Mouse (Mus musculus) stomach, embryonic 14.5 days (tissue): ENCODE measurements around the gene Apom. TPM values are rescaled to one million over a fixed set of nuclear protein-coding genes. Genes with fewer than 3 reads are reported as not detected.

Source experiments
- ATAC-seq: fragments of 200-750 bp; cut with Nextera tagmentation; 2 replicates; pipeline ENCODE4 v1.8.0; 2017; ENCODE audit warnings: low read depth, moderate TSS enrichment; ENCODE audit not compliant: insufficient number of reproducible peaks, insufficient read depth, low FRiP score
- H3K27ac ChIP-seq: fragments of 300-500 bp; sonication (generic); 2 replicates; pipeline ENCODE4 v1.5.1; 2014; ENCODE audit warnings: mild to moderate bottlenecking, low read length, moderate library complexity, mixed read lengths
- H3K27me3 ChIP-seq: fragments of 300-500 bp; sonication (generic); 2 replicates; pipeline ENCODE4 v1.6.1; 2014; ENCODE audit warnings: low read length, control low read depth, mixed read lengths; ENCODE audit not compliant: control insufficient read depth, insufficient read depth
- H3K36me3 ChIP-seq: fragments of 300-500 bp; sonication (generic); 2 replicates; pipeline ENCODE4 v1.6.1; 2014; ENCODE audit warnings: mild to moderate bottlenecking, control low read depth, low read length, moderate library complexity, mixed read lengths; ENCODE audit not compliant: control insufficient read depth, insufficient read depth
- H3K4me1 ChIP-seq: fragments of 300-500 bp; sonication (generic); 2 replicates; pipeline ENCODE4 v1.6.1; 2014; ENCODE audit warnings: low read length, control low read depth, mixed read lengths; ENCODE audit not compliant: control insufficient read depth, insufficient read depth
- H3K4me2 ChIP-seq: fragments of 300-500 bp; sonication (generic); replicated peaks from 2 replicates; pipeline ENCODE4 v1.6.1; 2014; ENCODE audit warnings: low read depth, low read length, control low read depth
- H3K4me3 ChIP-seq: fragments of 300-500 bp; sonication (generic); 2 replicates; pipeline ENCODE4 v1.5.1; 2014; ENCODE audit warnings: low read depth, low read length, control low read depth
- H3K9ac ChIP-seq: fragments of 300-500 bp; sonication (generic); replicated peaks from 2 replicates; pipeline ENCODE4 v1.6.1; 2014; ENCODE audit warnings: low read depth, mild to moderate bottlenecking, control low read depth, low read length, moderate library complexity, mixed read lengths
- H3K9me3 ChIP-seq: fragments of 300-500 bp; sonication (generic); 2 replicates; pipeline ENCODE4 v1.6.1; 2016; ENCODE audit warnings: low read depth, low read length, control low read depth; ENCODE audit not compliant: control insufficient read depth
- WGBS: fragments of 180-500 bp; shearing (Covaris S2); extraction: QIAGEN DNeasy Blood & Tissue Kit; methylation state at CpG from one replicate; pipeline ENCODE4 v1.1.7; 2014; 5-methylcytosine and 5-hydroxymethylcytosine counted together
- polyA plus RNA-seq: library from polyadenylated mRNA; unstranded; fragments of >200 nt; fragmentation: Nextera tagmentation; extraction: Ambion mirVana; gene quantifications from 2 replicates; pipeline ENCODE4 v1.2.1, GENCODE M21; 2014

Apom gene
- polyA plus RNA-seq, 1 experiment from 2014 or later, result 0.75 TPM

GRCm38 (mm10) chr17:35090166-35090932 is 41.5 kb downstream of the Apom start:
- no peak for ATAC-seq
- H3K9ac ChIP-seq, result peak overlapping the region; percentile 77; the same call in 1 of the 2 replicates
- peaks cover 10% of the 10 kb centered on the region for H3K4me1 ChIP-seq
- peaks cover 31% of the 10 kb centered on the region for H3K36me3 ChIP-seq
- no peaks in the 10 kb centered on the region for H3K9me3 ChIP-seq
- peak overlapping the region; percentile 54 for H3K4me3 ChIP-seq
- peak overlapping the region; percentile 92; the same call in 1 of the 2 replicates for H3K27ac ChIP-seq
- 61% methylated on average over 8 of the region's 8 CpGs for WGBS
- no peaks in the 10 kb centered on the region for H3K27me3 ChIP-seq
- peak overlapping the region; percentile 52 for H3K4me2 ChIP-seq

GRCm38 (mm10) chr17:35088825-35089644 is 42.8 kb downstream of the Apom start, which contains the start of gene Abhd16a:
Abhd16a (plus strand) TSS chr17:35089263.
- peaks cover 10% of the 10 kb centered on the region for H3K4me1 ChIP-seq
- H3K9me3 ChIP-seq, result no peaks in the 10 kb centered on the region
- ATAC-seq, result peak; percentile 96
- WGBS, result 3% methylated on average over 67 of the region's 67 CpGs
- H3K27me3 ChIP-seq, result no peaks in the 10 kb centered on the region
- peak within 1 kb of the TSS; percentile 54 for H3K4me3 ChIP-seq
- peak within 1 kb of the TSS; percentile 77 for H3K9ac ChIP-seq
- H3K4me2 ChIP-seq, result peak within 1 kb of the TSS; percentile 52
- peak within 1 kb of the TSS; percentile 92 for H3K27ac ChIP-seq
- H3K36me3 ChIP-seq, result peaks cover 21% of the 10 kb centered on the region

GRCm38 (mm10) chr17:35088151-35088550 is 43.7 kb downstream of the Apom start:
- H3K4me1 ChIP-seq, result peaks cover 10% of the 10 kb centered on the region
- no peaks in the 10 kb centered on the region for H3K27me3 ChIP-seq
- 43% methylated on average over 2 of the region's 2 CpGs for WGBS
- peaks cover 16% of the 10 kb centered on the region for H3K36me3 ChIP-seq
- no peak overlapping the region for H3K9ac ChIP-seq
- no peak overlapping the region for H3K4me3 ChIP-seq
- ATAC-seq, result no peak
- no peaks in the 10 kb centered on the region for H3K9me3 ChIP-seq
- no peak overlapping the region for H3K27ac ChIP-seq
- no peak overlapping the region for H3K4me2 ChIP-seq

GRCm38 (mm10) chr17:35085208-35085865 is 46.5 kb downstream of the Apom start, which contains the start of gene Ly6g6f:
Ly6g6f (minus strand) TSS chr17:35085610.
- H3K4me3 ChIP-seq, result no peak within 1 kb of the TSS
- peaks cover 5% of the 10 kb centered on the region for H3K4me1 ChIP-seq
- no peaks in the 10 kb centered on the region; the same call in 1 of the 2 replicates for H3K36me3 ChIP-seq
- WGBS, result 63% methylated on average over 7 of the region's 7 CpGs
- H3K9me3 ChIP-seq, result no peaks in the 10 kb centered on the region
- no peak within 1 kb of the TSS for H3K27ac ChIP-seq
- ATAC-seq, result no peak
- no peaks in the 10 kb centered on the region for H3K27me3 ChIP-seq
- no peak within 1 kb of the TSS for H3K4me2 ChIP-seq
- no peak within 1 kb of the TSS for H3K9ac ChIP-seq

GRCm38 (mm10) chr17:35083929-35084497 is 47.8 kb downstream of the Apom start:
- Histone ChIP-seq H3K27ac (no peak overlapping the region), H3K4me3 (no peak overlapping the region), H3K27me3 (no peaks in the 10 kb centered on the region), H3K4me1 (no peaks in the 10 kb centered on the region), H3K36me3 (no peaks in the 10 kb centered on the region), H3K4me2 (no peak overlapping the region), H3K9ac (no peak overlapping the region), H3K9me3 (no peaks in the 10 kb centered on the region)
- WGBS, result 79% methylated on average over 3 of the region's 3 CpGs
- no peak for ATAC-seq

- Histone ChIP-seq H3K9ac (no peak overlapping the region), H3K4me1 (no peaks in the 10 kb centered on the region), H3K27ac (no peak overlapping the region), H3K36me3 (no peaks in the 10 kb centered on the region), H3K27me3 (no peaks in the 10 kb centered on the region), H3K9me3 (no peaks in the 10 kb centered on the region), H3K4me3 (no peak overlapping the region), H3K4me2 (no peak overlapping the region)
- ATAC-seq, result no peak
- WGBS, result 81% methylated on average over 16 of the region's 16 CpGs
These were observed 48.8 kb downstream of the Apom start for GRCm38 (mm10) chr17:35082841-35083576.

GRCm38 (mm10) chr17:35080710-35081109 is 51.1 kb downstream of the Apom start:
- no peaks in the 10 kb centered on the region for H3K36me3 ChIP-seq
- no peak overlapping the region for H3K27ac ChIP-seq
- 81% methylated on average over 4 of the region's 4 CpGs for WGBS
- no peak for ATAC-seq
- no peaks in the 10 kb centered on the region for H3K9me3 ChIP-seq
- no peak overlapping the region for H3K4me2 ChIP-seq
- no peaks in the 10 kb centered on the region for H3K27me3 ChIP-seq
- 0 out of 2 replicates have a peak, but pooled peaks cover 13% of the 10 kb centered on the region for H3K4me1 ChIP-seq
- H3K9ac ChIP-seq, result no peak overlapping the region
- H3K4me3 ChIP-seq, result no peak overlapping the region
